Mouse (Mus musculus) left cerebral cortex, postnatal 4 days (tissue): ENCODE results near the gene Tmed4. TPM values are rescaled to one million over a fixed set of nuclear protein-coding genes. Genes with fewer than 3 reads are reported as not detected.

Source experiments
- DNase-seq: peaks from one replicate; pipeline ENCODE4 v3.0.0-alpha.2; 2022
- intact Hi-C: fragments of 180-260 bp; cut with DNase I; formaldehyde crosslinking; loops from one replicate; pipeline ENCODE4 v1.15.1; 2025
- total RNA-seq, 2 experiments: library from RNA; stranded (reverse); gene quantifications; 2 replicates each; pipeline ENCODE4 v1.2.3; 2021

Gene Tmed4
- total RNA-seq: 10 to 100 TPM; 57.5 to 62.8 TPM

DNA sequence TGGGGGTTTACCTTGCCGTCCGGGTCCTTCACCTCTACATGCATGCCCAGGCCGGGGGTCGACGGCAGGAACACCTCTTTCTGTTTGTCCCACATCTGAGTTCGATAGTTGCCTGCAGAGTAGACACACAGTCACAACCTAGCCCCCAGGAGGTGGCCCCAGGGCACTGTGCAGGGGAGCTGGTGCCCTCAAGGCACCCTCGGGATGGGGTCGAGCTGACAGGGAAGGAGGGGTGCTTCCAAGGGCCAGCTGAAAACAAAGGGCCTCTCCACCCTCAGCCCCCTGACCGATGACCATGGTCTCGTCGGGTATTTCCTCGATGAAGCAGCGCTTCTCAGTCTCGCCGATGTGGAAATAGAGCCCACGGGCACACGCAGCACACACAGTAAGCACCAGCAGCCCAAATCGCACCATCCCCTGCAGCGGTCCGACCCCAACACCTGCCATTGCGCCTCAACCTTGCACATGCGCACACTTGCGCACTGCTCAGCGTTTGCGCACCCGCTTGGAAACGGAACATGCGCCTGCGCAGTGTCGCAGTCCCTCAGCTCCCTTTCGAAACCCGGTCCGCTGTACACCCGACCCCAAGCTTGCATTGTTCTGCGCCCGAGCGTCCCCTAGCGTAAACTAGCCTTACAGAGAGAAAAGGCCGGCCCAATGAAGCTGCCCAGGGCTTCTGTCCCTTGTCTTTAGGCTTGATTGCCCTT is at the start of gene Tmed4:
Tmed4 (minus strand) TSS at position 484 of the 707 bp plus-strand sequence.
- intact Hi-C loops: no loop called here

DNA sequence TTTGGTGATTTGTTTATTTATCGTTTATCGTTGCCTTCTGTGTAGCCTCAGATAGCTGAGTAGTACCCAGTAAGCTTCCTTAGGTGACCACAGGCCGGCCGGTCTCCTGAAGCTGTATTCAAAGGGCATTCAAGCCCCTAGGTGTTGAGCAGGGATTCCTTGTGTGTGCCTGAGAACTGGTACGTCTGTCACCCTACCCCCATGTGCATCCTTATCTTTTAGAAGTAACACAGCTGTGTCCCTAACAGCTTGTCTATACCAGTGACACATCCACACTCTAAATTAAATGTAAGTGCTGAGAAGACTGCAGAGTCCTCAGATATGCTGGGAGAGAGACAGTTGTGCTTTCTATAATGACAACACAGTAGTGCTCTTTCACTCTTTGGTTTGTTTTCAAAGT is 48.7 kb upstream of the Tmed4 start:
- no peak for DNase-seq
- intact Hi-C loops: no loop called here

More for the DNA sequence above, at the start of gene Tmed4:
- DNase-seq: peak; percentile 100

DNA sequence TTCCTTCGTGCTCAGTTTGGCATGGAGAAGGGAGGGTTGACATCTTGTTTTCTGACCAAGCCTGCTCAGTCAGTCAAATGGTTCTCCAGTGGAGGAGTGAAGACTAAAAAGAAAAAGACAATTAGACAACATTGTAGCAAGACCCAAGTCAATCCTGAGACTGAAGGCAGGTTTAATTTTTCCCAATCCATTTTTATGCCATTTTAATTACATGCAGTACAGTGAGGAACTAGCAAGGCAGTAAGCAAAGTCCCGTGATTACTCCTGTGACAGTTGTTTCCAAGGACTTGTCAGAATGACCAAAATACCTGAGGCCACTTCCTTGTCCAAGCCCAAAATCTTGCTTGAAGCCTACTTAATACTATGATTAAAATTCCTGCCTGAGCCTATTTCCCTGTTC is 47.4 kb upstream of the Tmed4 start:
- DNase-seq: no peak
- intact Hi-C loops: no loop called here

DNA sequence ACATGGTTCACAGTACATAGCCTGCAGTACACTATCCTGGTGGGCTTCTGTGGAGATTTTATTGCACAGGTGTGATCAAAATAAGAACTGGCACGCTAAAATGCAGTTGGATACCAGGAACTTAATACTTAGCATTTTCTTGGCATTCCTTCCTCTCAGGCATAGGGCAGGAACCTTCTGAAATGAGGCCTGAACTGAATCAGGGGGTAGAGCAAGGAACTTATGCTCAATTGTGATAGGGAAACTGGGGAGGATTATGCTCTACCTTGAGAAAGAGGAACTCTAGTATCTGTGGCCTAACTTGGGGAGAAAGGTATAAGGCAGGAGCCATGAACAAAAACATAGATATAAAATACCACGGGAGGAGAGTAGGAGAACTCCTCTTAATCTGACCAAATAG is 44.7 kb upstream of the Tmed4 start:
- no peak for DNase-seq
- intact Hi-C loops: no loop called here

DNA sequence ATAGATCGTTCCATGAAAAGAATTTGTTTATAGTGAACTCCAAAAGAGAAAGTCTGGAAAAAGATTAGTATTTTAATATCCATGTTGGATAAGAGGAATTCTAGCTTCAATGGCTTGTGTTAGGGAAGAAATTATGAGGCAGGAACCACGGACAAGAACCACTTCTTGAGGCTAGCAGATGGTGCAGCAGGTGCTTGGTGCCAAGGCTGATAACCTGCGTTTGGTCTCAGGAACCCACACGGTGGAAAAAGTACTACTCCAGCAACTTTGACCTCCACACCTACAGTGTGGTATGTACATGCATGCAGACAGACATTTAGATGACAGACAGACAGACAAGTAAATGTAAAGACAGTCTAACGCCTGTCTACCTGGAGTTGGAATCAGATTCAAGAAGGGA is 43.9 kb upstream of the Tmed4 start:
- DNase-seq: no peak
- intact Hi-C loops: no loop called here

DNA sequence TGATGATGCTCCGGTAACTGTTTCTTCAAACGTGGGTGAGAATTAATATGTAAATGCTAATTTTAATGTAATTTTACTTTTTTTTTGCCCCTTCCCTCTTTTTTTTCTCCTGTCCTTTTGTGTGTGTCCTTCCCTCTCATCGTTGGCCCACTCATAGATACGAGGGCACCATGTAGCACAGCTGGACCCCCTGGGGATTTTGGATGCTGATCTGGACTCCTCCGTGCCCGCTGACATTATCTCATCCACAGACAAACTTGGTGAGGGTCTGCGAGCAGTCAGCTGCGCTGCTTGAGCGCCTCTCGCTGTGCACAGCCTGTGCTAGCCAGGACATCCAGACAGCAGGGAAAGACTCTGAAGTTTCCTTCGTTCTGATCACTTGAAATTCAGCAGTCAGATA is 42.2 kb upstream of the Tmed4 start:
- peak; percentile 7 for DNase-seq
- intact Hi-C loops: no loop called here

DNA sequence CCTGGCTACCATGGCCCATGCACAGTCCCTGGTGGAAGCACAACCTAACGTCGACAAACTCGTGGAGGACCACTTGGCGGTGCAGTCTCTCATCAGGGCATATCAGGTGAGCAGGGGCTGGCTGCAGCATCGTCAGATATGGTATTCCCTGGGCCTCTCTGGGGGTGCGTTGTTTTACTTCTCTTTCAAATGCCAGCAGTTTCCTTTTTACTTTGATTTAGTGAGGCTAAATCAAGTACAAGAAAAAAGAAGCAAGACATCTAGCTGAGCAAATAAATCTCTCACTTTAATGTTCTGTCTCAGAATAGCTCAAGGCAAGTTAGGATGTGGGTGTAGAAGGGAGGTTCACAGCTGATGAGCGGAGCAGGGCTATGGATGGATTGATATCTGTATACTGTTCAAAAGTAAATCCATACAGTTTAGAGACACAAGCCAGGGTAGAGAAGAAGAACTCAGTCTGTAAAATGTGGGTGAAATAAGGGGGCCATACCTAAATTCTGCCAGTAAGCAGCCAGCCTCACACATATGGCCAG is 39.3 kb upstream of the Tmed4 start:
- no peak for DNase-seq
- intact Hi-C loops: no loop called here

DNA sequence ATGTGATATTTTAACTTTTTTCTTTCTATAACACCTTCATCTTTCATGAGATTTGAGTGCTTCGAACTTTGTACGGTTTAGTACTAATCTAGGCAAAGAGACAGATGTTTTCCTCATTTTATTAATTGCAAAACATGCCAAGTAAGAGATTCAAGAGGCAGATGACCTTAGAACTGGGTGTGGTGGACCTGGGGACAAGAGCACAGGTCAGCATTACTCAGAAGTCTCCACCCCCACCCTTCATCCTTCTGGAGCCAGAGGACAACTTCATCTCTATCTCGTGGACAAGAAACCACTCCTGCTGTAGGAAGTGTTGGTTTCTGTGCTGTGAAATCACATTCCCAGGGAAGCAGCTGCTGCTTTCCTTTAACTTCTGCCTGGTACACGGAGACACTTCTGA is 33.5 kb upstream of the Tmed4 start:
- DNase-seq: no peak

DNA sequence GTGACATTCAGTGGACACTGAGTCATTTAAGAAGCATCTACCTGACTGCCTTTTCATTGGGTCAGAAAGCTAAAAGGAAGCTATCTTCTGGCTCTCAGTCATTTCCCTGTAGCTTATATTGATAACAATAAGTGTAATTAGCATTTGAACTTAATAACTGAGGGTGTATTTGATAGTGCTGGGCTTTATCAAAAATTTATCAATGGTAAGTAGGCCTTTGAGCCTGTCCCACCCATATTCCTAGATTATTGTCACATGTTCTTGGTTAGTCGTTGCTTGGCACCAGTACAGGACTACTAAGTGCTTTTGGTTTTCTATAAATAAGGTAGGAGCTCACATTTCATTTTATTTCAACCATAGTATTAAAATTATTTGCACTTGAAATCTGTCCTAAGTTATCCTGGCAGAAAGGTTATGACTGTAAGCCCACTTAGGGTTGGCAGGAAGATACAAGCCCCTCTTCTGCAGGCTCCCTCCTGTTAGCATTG is 31.3 kb upstream of the Tmed4 start:
- intact Hi-C loops: loop anchor here (10.0 kb wide), 1 partner anchor 49 kb away; no protein-coding TSS in a partner anchor
- DNase-seq: no peak

More for the DNA sequence above, 33.5 kb upstream of the Tmed4 start:
- intact Hi-C loops: loop anchor here (10.0 kb wide), 1 partner anchor 47 kb away; no protein-coding TSS in a partner anchor

DNA sequence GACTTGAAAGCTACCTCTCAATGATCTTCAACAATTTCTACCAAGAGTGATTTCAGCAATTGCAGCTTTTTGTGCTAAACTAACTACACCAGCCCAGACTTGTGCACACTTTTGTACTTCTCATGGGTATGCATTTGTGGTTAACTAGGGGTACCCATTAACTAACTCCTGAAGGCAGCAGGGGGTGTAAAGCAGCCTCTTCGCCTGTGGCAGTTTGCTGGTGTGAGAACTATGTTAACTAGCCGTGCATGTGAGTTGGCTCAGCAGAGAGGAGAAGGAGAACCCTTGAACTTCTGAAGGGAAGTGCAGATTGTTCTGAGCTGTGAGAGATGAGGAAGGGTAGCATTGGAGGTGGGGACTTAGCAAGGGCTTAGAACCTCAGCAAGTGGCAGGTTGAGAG is 28.1 kb upstream of the Tmed4 start:
- intact Hi-C loops: loop anchor here (10.0 kb wide), 1 partner anchor 52 kb away; no protein-coding TSS in a partner anchor
- no peak for DNase-seq

DNA sequence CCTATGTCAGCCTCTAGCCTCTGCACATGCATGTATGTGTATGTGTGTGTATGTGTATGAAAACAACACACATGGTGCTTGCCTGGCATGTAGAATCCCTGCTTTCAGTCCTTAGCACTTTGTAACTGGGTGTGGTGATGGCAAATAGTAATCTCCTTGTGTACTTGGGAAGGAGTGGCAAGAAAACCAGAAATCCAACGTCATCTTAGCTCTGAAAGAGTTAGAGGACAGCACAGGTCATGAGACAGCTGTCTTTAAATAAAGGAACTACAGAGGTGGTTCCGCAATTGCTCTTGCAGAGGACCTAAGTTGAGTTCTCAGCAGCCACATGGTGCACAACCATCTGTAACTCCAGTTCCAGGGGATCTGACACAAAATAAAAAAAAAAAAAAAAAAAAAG is 24.8 kb upstream of the Tmed4 start:
- intact Hi-C loops: no loop called here
- no peak for DNase-seq

DNA sequence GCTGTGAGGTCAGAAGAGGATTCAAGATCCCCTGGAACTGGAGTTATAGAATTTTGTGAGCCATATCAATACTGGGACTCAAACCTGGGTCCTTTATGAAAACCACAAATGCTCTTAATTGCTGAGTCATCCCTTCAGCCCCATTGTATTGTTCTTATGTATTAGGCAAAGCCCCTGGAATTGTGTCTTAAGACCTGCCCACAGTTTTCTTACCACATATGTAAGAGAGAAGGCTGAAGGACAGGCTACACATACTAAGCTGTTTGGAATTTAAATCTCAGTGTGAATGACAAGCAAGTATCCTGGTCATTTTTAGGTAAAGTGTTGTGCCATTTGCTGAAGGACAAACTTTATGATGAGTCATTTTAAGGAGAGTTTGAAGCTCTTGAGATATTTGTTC is 21.4 kb upstream of the Tmed4 start:
- intact Hi-C loops: no loop called here
- no peak for DNase-seq

DNA sequence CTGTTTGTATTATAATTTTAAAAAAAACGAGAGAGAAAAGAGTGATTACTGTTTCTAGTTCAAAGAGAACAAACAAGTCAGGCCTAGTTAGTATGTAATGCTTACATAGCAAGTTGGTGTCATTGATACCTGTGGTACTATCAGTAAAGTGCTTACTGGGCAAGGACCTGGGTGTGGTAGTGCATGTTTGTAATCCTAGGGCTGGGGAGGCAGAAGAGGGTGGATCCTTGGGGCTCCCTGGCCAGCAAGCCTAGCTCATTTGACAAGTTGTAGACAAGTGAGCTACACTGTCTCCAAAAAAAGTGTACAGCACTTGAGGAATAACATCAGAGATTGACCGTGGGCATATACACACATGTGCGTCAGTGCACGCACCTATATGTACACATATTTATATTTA is 20.0 kb upstream of the Tmed4 start:
- intact Hi-C loops: no loop called here
- DNase-seq: no peak

DNA sequence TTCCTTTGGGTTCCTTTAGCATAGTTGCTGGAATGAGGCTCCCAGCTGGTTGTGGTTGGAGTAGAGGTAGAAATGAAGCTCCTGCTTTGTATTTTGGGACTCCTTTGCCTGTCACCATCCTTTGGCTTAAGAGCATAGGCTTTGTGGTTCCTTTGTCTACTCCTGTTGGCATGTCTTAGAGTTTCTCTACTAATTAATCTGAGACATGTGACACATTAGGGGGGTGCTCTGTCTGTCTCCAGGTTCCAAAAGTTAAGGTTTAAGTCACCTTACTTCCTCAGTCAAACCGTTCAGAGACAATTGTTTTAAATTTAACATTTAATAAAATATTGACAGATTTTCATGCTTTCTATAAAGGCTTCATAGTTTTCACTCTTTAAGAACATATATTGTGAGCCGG is 18.9 kb upstream of the Tmed4 start:
- intact Hi-C loops: no loop called here
- DNase-seq: no peak

DNA sequence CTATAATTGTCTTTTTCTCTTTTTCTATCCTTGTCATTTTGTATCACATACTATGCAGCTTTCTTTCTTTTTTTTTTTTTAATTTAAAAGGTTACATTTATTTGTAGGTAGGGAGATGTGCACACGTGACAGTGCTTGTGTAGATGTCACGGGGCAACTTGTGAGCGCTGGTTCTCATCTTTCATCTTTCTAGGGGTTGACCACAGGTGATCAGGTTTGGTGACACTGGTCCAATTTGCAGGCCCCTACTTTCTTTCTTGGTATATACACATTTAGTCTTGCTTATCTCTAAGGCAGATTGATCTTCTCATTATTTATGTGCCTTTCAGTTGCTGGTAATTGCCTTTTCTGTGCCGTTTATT is 18.3 kb upstream of the Tmed4 start:
- intact Hi-C loops: no loop called here

DNA sequence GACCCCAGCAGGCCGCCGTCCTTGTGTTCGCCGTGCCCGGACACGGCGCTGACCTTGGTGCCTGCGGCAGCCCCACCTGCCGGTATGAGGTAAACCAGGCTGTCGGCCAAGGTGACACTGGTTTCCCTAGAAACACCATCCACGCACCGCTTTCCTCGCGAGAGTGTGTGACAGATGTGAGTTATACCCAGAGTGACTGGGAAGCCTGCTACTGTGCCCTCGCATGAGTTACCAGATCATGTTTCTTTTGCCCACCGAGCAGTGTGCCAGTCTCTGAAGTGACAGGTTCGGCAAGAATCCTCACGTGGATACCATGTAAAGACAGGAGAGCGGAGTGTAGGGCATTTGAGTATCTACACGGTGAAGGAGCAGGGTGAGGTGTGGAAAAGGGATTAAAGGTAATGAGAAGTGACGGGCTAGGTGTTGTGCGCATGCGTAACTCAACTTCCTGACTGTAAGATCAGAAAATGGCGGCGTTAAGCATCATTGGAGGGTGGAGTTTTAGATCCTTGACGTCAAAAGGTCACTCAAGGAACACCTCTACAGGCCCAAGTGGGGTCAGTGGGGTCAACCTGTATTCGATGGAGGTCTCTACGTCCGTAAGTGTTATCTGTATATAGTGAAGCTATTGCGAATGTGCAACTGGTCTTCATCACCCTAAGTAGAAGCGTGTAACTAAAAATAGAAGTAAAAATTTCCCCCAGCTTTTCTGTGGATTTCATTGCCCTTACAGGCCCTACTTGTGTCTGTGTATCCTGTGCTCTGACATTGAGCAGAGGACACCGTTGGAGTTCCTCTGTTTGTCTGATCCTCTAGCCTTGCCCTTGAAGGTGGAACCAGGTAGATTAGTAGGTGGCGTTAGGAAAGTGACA is 17.7 kb upstream of the Tmed4 start:
- DNase-seq: peak; percentile 58
- intact Hi-C loops: no loop called here

More for the DNA sequence above, 18.3 kb upstream of the Tmed4 start:
- DNase-seq: no peak

DNA sequence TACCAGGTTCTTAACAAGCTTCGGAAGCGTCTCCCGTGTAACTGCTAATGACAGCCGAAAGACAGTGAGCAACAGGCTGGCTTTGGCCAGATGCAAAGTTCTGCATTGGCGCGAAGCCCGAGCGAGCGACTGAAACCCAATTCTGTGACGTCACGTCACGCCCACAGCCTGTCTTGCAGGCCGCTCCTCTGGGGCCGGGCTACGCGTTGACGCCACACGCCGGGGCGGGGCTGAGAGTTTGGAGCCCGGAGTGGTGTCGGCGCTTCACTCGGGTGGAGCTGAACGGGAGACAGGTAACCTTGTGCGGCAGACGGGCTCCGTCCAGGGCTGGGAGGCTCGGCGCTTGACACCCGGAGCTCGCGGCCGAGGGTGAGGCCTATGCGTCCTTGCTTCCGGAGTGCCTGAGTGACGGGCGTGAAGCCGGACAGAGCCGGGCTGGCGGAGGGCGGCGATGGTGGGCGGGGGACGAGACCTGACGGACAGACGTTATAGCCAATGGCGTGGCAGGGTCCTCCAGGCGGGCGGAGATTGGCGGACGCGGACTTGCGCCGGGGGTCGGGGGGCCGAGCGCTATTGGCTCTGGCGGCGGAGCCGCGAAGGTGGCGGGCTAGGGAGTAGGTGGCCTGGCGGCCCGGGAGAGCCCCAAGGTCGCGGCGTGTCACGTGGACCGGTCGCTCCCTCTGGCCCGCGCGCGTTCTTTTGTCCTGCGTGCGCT is 16.9 kb upstream of the Tmed4 start, which contains the start of gene Ogdh:
Ogdh (plus strand) TSS at position 233 of the 715 bp plus-strand sequence.
- peak; percentile 99 for DNase-seq
- intact Hi-C loops: no loop called here

DNA sequence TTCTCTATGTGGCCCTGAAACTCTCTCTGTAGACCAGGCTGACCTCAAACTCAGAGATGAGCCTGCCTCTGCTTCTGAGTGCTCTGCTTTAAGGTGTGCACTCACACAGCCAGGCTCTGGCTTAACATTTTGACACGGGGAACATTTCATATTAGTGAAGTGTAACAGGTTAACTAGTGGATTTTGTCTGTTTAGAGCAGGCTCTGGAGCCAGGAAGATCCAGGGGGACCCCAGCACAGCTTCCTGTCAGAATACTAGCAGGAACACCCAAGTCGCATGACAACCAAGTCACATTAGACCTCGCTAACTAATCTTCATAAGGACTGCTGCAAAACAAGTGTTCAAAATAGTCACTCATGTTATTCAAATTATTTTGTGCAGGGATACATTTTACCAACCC is 16.2 kb upstream of the Tmed4 start:
- DNase-seq: no peak
- intact Hi-C loops: no loop called here

DNA sequence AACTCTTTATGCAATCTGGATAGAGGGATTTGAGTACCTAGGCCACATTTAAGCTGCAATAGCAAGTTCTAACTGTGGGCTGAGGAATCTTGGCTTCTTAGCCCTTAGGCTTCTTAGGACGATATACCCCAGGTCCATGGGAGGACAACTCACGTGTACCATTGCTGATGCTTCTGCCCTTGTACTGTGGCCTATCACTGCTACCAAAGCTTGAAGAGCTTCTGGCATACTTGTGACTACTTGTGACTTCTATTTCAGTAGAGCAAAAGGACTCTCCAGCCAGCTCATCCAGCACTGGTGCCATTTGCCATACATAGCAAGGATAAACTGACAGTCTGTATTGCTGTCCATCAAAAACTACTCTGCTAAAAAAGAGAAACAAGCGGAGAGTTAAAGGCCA is 15.5 kb upstream of the Tmed4 start:
- DNase-seq: no peak

DNA sequence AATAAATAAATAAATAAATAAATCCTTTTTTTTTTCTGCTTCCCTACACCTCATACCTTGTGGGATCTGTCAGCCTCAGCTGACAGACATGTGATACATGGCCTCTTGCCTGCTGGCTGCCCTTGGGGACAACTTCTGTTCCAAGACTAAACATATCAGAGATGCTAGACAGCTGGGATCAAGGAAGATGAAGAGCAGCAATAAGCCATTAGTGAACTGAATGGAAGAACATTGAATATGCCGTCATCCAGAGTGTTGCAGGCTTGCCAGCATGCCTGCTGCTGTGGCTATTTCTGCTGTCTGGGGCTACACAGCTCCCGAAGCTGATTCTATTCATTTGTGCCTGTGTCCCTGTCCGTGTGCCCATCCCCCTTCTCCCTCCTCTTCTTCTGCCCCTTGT is 8.3 kb upstream of the Tmed4 start:
- DNase-seq: no peak

More for the DNA sequence above, 15.5 kb upstream of the Tmed4 start:
- intact Hi-C loops: no loop called here

DNA sequence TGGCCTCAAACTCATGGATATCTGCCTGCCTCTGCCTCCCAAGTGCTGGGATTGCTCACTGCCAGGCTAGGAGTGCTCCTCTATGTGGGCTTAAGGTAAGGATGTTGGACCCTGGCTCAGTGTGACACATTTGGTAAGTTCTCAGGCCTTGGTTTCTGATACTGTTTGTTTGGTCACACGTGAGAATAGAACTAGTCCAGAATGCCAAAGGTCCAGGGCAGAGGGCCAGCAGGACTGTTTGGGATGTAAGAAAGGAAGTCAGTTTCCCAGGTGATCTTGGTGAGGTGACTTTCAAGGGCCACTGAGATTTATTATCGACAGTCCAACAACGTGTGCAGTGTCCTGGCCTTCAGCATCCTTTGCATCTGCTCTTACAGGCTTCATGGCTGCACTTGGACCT is 1.8 kb upstream of the Tmed4 start:
- intact Hi-C loops: no loop called here

More for the DNA sequence above, 8.3 kb upstream of the Tmed4 start:
- intact Hi-C loops: no loop called here

More for the DNA sequence above, 1.8 kb upstream of the Tmed4 start:
- no peak for DNase-seq
